Mouse (Mus musculus) lung, embryonic 16.5 days (tissue): Measurements from ENCODE around the gene Six1. TPM values are rescaled to one million over a fixed set of nuclear protein-coding genes. Genes with fewer than 3 reads are reported as not detected.
"Not testable (repeated sequence)": the region's sequence is repeated elsewhere in the genome, so short reads cannot be mapped to it uniquely, and the experiment has no call there.

Experiments used
- ATAC-seq: fragments of 200-750 bp; cut with Nextera tagmentation; 2 replicates; pipeline ENCODE4 v1.8.0; 2017; ENCODE audit warnings: low read depth, mild to moderate bottlenecking, moderate library complexity
- H3K27ac ChIP-seq: fragments of 300-500 bp; sonication (generic); 2 replicates; pipeline ENCODE4 v1.5.1; 2014; ENCODE audit warnings: mild to moderate bottlenecking, control low read depth, low read length
- H3K27me3 ChIP-seq: fragments of 300-500 bp; sonication (generic); 2 replicates; pipeline ENCODE4 v1.6.1; 2014; ENCODE audit warnings: low read depth, low read length, mixed read lengths; ENCODE audit not compliant: control insufficient read depth, insufficient read depth
- H3K36me3 ChIP-seq: fragments of 300-500 bp; sonication (generic); 2 replicates; pipeline ENCODE4 v1.6.1; 2014; ENCODE audit warnings: low read length; ENCODE audit not compliant: control insufficient read depth, insufficient read depth
- H3K4me1 ChIP-seq: fragments of 300-500 bp; sonication (generic); replicated peaks from 2 replicates; pipeline ENCODE4 v1.6.1; 2014; ENCODE audit warnings: low read length, mixed read lengths; ENCODE audit not compliant: control insufficient read depth, insufficient read depth
- H3K4me2 ChIP-seq: fragments of 300-500 bp; sonication (generic); 2 replicates; pipeline ENCODE4 v1.6.1; 2014; ENCODE audit warnings: low read depth, low read length, control low read depth
- H3K4me3 ChIP-seq: fragments of 300-500 bp; sonication (generic); 2 replicates; pipeline ENCODE4 v1.5.1; 2014; ENCODE audit warnings: mild to moderate bottlenecking, low read length, control low read depth
- H3K9ac ChIP-seq: fragments of 300-500 bp; sonication (generic); 2 replicates; pipeline ENCODE4 v1.6.1; 2014; ENCODE audit warnings: low read length, control low read depth
- H3K9me3 ChIP-seq: fragments of 300-500 bp; sonication (generic); 2 replicates; pipeline ENCODE4 v1.6.1; 2016; ENCODE audit warnings: low read length; ENCODE audit not compliant: control insufficient read depth
- WGBS: fragments of 180-500 bp; shearing (Covaris S2); extraction: QIAGEN DNeasy Blood & Tissue Kit; methylation state at CpG from one replicate; pipeline ENCODE4 v1.1.7; 2014; 5-methylcytosine and 5-hydroxymethylcytosine counted together
- polyA plus RNA-seq: library from polyadenylated mRNA; unstranded; fragments of >200 nt; fragmentation: Nextera tagmentation; extraction: Ambion mirVana; gene quantifications from 2 replicates; pipeline ENCODE4 v1.2.1, GENCODE M21; 2015

Gene Six1
- polyA plus RNA-seq, 1 experiment from 2014 or later = 1.3 TPM

GRCm38 (mm10) chr12:73020422-73020821, 33.3 kb downstream of the Six1 start:
- H3K27ac ChIP-seq = no peak overlapping the region
- ATAC-seq = no peak

GRCm38 (mm10) chr12:73018838-73019237, 34.8 kb downstream of the Six1 start:
- Histone ChIP-seq H3K9me3 (no peaks in the 10 kb centered on the region), H3K27ac (no peak overlapping the region), H3K27me3 (no peaks in the 10 kb centered on the region; the same call in 1 of the 2 replicates), H3K36me3 (no peaks in the 10 kb centered on the region), H3K4me3 (no peak overlapping the region), H3K4me2 (no peak overlapping the region), H3K4me1 (peaks cover 3% of the 10 kb centered on the region; the same call in 1 of the 2 replicates), H3K9ac (no peak overlapping the region)
- 63% methylated on average over 4 of the region's 4 CpGs for WGBS
- no peak for ATAC-seq

More at GRCm38 (mm10) chr12:73020422-73020821, 33.3 kb downstream of the Six1 start:
- Histone ChIP-seq H3K9me3 (no peaks in the 10 kb centered on the region), H3K4me1 (no peaks in the 10 kb centered on the region), H3K4me2 (no peak overlapping the region), H3K4me3 (no peak overlapping the region), H3K36me3 (no peaks in the 10 kb centered on the region), H3K9ac (no peak overlapping the region), H3K27me3 (no peaks in the 10 kb centered on the region; the same call in 1 of the 2 replicates)
- WGBS = 47% methylated on average over 3 of the region's 3 CpGs

GRCm38 (mm10) chr12:73016171-73016570, 37.5 kb downstream of the Six1 start:
- H3K4me3 ChIP-seq = no peak overlapping the region
- H3K9ac ChIP-seq = no peak overlapping the region
- no peaks in the 10 kb centered on the region for H3K9me3 ChIP-seq
- H3K27ac ChIP-seq = no peak overlapping the region
- no peak overlapping the region for H3K4me2 ChIP-seq
- H3K27me3 ChIP-seq = no peaks in the 10 kb centered on the region; the same call in 1 of the 2 replicates
- 86% methylated on average over 4 of the region's 4 CpGs for WGBS
- H3K36me3 ChIP-seq = no peaks in the 10 kb centered on the region
- peaks cover 10% of the 10 kb centered on the region for H3K4me1 ChIP-seq
- no peak for ATAC-seq

- H3K4me3 ChIP-seq = no peak overlapping the region
- H3K4me2 ChIP-seq = no peak overlapping the region
- peak overlapping the region; percentile 12; the same call in 1 of the 2 replicates for H3K27ac ChIP-seq
- no peaks in the 10 kb centered on the region; the same call in 1 of the 2 replicates for H3K27me3 ChIP-seq
- H3K9me3 ChIP-seq = no peaks in the 10 kb centered on the region
- H3K36me3 ChIP-seq = no peaks in the 10 kb centered on the region
- H3K9ac ChIP-seq = no peak overlapping the region
- 46% methylated on average over 4 of the region's 4 CpGs for WGBS
- peak; percentile 51; the same call in 1 of the 2 replicates for ATAC-seq
- peaks cover 10% of the 10 kb centered on the region for H3K4me1 ChIP-seq
Observed at GRCm38 (mm10) chr12:73014311-73014710, 39.4 kb downstream of the Six1 start.

- H3K4me1 ChIP-seq = peaks cover 10% of the 10 kb centered on the region
- H3K9ac ChIP-seq = no peak overlapping the region
- H3K36me3 ChIP-seq = no peaks in the 10 kb centered on the region
- no peaks in the 10 kb centered on the region for H3K27me3 ChIP-seq
- H3K4me2 ChIP-seq = peak overlapping the region; percentile 28; the same call in 1 of the 2 replicates
- no peaks in the 10 kb centered on the region for H3K9me3 ChIP-seq
- no peak overlapping the region for H3K27ac ChIP-seq
- WGBS = 47% methylated on average over 5 of the region's 5 CpGs
- no peak for ATAC-seq
- H3K4me3 ChIP-seq = no peak overlapping the region
Observed at GRCm38 (mm10) chr12:73012824-73013223, 40.9 kb downstream of the Six1 start.

- ATAC-seq = peak; percentile 60
- Histone ChIP-seq H3K4me1 (peaks cover 10% of the 10 kb centered on the region), H3K4me2 (peak overlapping the region; percentile 28; the same call in 1 of the 2 replicates), H3K4me3 (no peak overlapping the region), H3K27ac (no peak overlapping the region), H3K9ac (no peak overlapping the region), H3K9me3 (no peaks in the 10 kb centered on the region), H3K36me3 (no peaks in the 10 kb centered on the region), H3K27me3 (no peaks in the 10 kb centered on the region)
- 20% methylated on average over 10 of the region's 10 CpGs for WGBS
Observed at GRCm38 (mm10) chr12:73012136-73012785, 41.4 kb downstream of the Six1 start.

GRCm38 (mm10) chr12:73002903-73003302, 50.8 kb downstream of the Six1 start:
- H3K36me3 ChIP-seq, H3K4me3 ChIP-seq, H3K9ac ChIP-seq, H3K27ac ChIP-seq, H3K9me3 ChIP-seq, H3K4me1 ChIP-seq, H3K4me2 ChIP-seq, ATAC-seq, H3K27me3 ChIP-seq: not testable (repeated sequence)
- WGBS = 29% methylated on average over 9 of the region's 9 CpGs

- not testable (repeated sequence) for H3K27ac ChIP-seq, H3K9ac ChIP-seq, H3K36me3 ChIP-seq, ATAC-seq, H3K4me1 ChIP-seq, H3K4me2 ChIP-seq, H3K27me3 ChIP-seq, H3K9me3 ChIP-seq, H3K4me3 ChIP-seq
- 49% methylated on average over 14 of the region's 17 CpGs for WGBS
Observed at GRCm38 (mm10) chr12:73002281-73002680, 51.4 kb downstream of the Six1 start.

- Histone ChIP-seq H3K4me1 (no peaks in the 10 kb centered on the region), H3K4me2 (no peak overlapping the region), H3K4me3 (no peak overlapping the region), H3K36me3 (no peaks in the 10 kb centered on the region), H3K27me3 (no peaks in the 10 kb centered on the region), H3K9me3 (no peaks in the 10 kb centered on the region), H3K27ac (no peak overlapping the region), H3K9ac (no peak overlapping the region)
- WGBS = 90% methylated on average over 4 of the region's 4 CpGs
- no peak for ATAC-seq
Observed at GRCm38 (mm10) chr12:72998105-72999001, 55.3 kb downstream of the Six1 start.
